Mouse (Mus musculus) v-Abl transformed pro-B cells (cell line): Measurements from ENCODE around the gene Gm9573.

Experiments used
- in situ Hi-C, 2 experiments: fragments of 400-800 bp; cut with MboI; formaldehyde crosslinking; loops; one replicate each; pipeline ENCODE4 v1.15.1; 2025; ENCODE audit not compliant: unreplicated experiment in 2 of 2

Gm9573 gene

GRCm38 (mm10) chr17:35626537-35626936 is at the start of gene Gm9573:
Gene Gm9573 (minus strand): TSS chr17:35626637.
- in situ Hi-C loops, result loop anchor here in 1 of 2 experiments (5.0 kb wide), 1 partner anchor 91 kb away; no protein-coding TSS in a partner anchor

- in situ Hi-C loops, result no loop called here
Observed at GRCm38 (mm10) chr17:35673416-35674035, 47.1 kb upstream of the Gm9573 start, which contains the start of gene Gtf2h4. Gene Gtf2h4 (minus strand): TSS chr17:35673739.

- in situ Hi-C loops, result no loop called here
Observed at GRCm38 (mm10) chr17:35672527-35672926, 46.1 kb upstream of the Gm9573 start.

- in situ Hi-C loops, result no loop called here
Observed at GRCm38 (mm10) chr17:35671846-35672245, 45.4 kb upstream of the Gm9573 start.

GRCm38 (mm10) chr17:35669731-35670130 is 43.3 kb upstream of the Gm9573 start:
- in situ Hi-C loops, result no loop called here

- in situ Hi-C loops, result no loop called here
Observed at GRCm38 (mm10) chr17:35667334-35668065, 41.1 kb upstream of the Gm9573 start, which contains the start of gene Vars2. Gene Vars2 (minus strand): TSS chr17:35667592.

GRCm38 (mm10) chr17:35666851-35667256 is 40.4 kb upstream of the Gm9573 start:
- in situ Hi-C loops, result no loop called here

GRCm38 (mm10) chr17:35665957-35666515 is 39.6 kb upstream of the Gm9573 start:
- in situ Hi-C loops, result no loop called here

- in situ Hi-C loops, result no loop called here
Observed at GRCm38 (mm10) chr17:35653086-35653485, 26.6 kb upstream of the Gm9573 start.

- in situ Hi-C loops, result no loop called here
Observed at GRCm38 (mm10) chr17:35649429-35649828, 23.0 kb upstream of the Gm9573 start.

GRCm38 (mm10) chr17:35643609-35644236 is 17.3 kb upstream of the Gm9573 start, which contains the start of gene Mucl3:
Gene Mucl3 (minus strand): TSS chr17:35643695.
- in situ Hi-C loops, result no loop called here

GRCm38 (mm10) chr17:35639352-35639751 is 12.9 kb upstream of the Gm9573 start:
- in situ Hi-C loops, result loop anchor here in 1 of 2 experiments (10.0 kb wide), 1 partner anchor 85 kb away; no protein-coding TSS in a partner anchor

GRCm38 (mm10) chr17:35638475-35639190 is 12.2 kb upstream of the Gm9573 start:
- in situ Hi-C loops, result loop anchor here in 1 of 2 experiments (10.0 kb wide), 1 partner anchor 86 kb away; no protein-coding TSS in a partner anchor

GRCm38 (mm10) chr17:35636363-35636762 is 9.9 kb upstream of the Gm9573 start:
- in situ Hi-C loops, result loop anchor here in 1 of 2 experiments (10.0 kb wide), 1 partner anchor 88 kb away; no protein-coding TSS in a partner anchor

GRCm38 (mm10) chr17:35635699-35636111 is 9.3 kb upstream of the Gm9573 start:
- in situ Hi-C loops, result loop anchor here in 1 of 2 experiments (10.0 kb wide), 1 partner anchor 89 kb away; no protein-coding TSS in a partner anchor

GRCm38 (mm10) chr17:35635202-35635601 is 8.8 kb upstream of the Gm9573 start:
- in situ Hi-C loops, result loop anchor here in 1 of 2 experiments (10.0 kb wide), 1 partner anchor 90 kb away; no protein-coding TSS in a partner anchor

- in situ Hi-C loops, result loop anchor here in 1 of 2 experiments (10.0 kb wide), 1 partner anchor 91 kb away; no protein-coding TSS in a partner anchor
Observed at GRCm38 (mm10) chr17:35633992-35634391, 7.6 kb upstream of the Gm9573 start.

GRCm38 (mm10) chr17:35617127-35617526 is 9.3 kb downstream of the Gm9573 start:
- in situ Hi-C loops, result loop anchor here in 1 of 2 experiments (25.0 kb wide), 1 partner anchor 820 kb away; no protein-coding TSS in a partner anchor

- in situ Hi-C loops, result loop anchor here in 1 of 2 experiments (25.0 kb wide), 1 partner anchor 835 kb away; no protein-coding TSS in a partner anchor
Observed at GRCm38 (mm10) chr17:35601736-35602354, 24.6 kb downstream of the Gm9573 start.
